Mouse (Mus musculus): Measurements from ENCODE around the gene Sh3rf1.

Sh3rf1 gene

GRCm38 (mm10) chr8:61286394-61286793 lies 62.7 kb downstream of the Sh3rf1 start:
- DNase-seq (ENCODE audit: low spot score in 2 of 2), result no peak

GRCm38 (mm10) chr8:61286795-61287385 lies 63.2 kb downstream of the Sh3rf1 start:
- no peak for DNase-seq (ENCODE audit: low spot score in 2 of 2)

- no peak for DNase-seq (ENCODE audit: low spot score in 2 of 2)
Observed at GRCm38 (mm10) chr8:61288006-61288566, 64.4 kb downstream of the Sh3rf1 start.

- DNase-seq (ENCODE audit: low spot score in 2 of 2), result no peak
Observed at GRCm38 (mm10) chr8:61288676-61289075, 65.0 kb downstream of the Sh3rf1 start.

- no peak for DNase-seq (ENCODE audit: low spot score in 2 of 2)
Observed at GRCm38 (mm10) chr8:61295040-61295439, 71.4 kb downstream of the Sh3rf1 start.

GRCm38 (mm10) chr8:61295441-61295840 lies 71.8 kb downstream of the Sh3rf1 start:
- DNase-seq (ENCODE audit: low spot score in 2 of 2), result no peak

GRCm38 (mm10) chr8:61298828-61299227 lies 75.2 kb downstream of the Sh3rf1 start:
- no peak for DNase-seq (ENCODE audit: low spot score in 2 of 2)

GRCm38 (mm10) chr8:61301298-61302028 lies 77.8 kb downstream of the Sh3rf1 start:
- no peak for DNase-seq (ENCODE audit: low spot score in 2 of 2)

GRCm38 (mm10) chr8:61302029-61302368 lies 78.3 kb downstream of the Sh3rf1 start:
- DNase-seq (ENCODE audit: low spot score in 2 of 2), result no peak

- no peak for DNase-seq (ENCODE audit: low spot score in 2 of 2)
Observed at GRCm38 (mm10) chr8:61305451-61306070, 81.9 kb downstream of the Sh3rf1 start.

GRCm38 (mm10) chr8:61306501-61307112 lies 82.9 kb downstream of the Sh3rf1 start:
- DNase-seq (ENCODE audit: low spot score in 2 of 2), result peak; percentile 35 to 39

- no peak for DNase-seq (ENCODE audit: low spot score in 2 of 2)
Observed at GRCm38 (mm10) chr8:61308896-61309295, 85.2 kb downstream of the Sh3rf1 start.

- no peak for DNase-seq (ENCODE audit: low spot score in 2 of 2)
Observed at GRCm38 (mm10) chr8:61309530-61310402, 86.1 kb downstream of the Sh3rf1 start.

- no peak for DNase-seq (ENCODE audit: low spot score in 2 of 2)
Observed at GRCm38 (mm10) chr8:61310403-61310871, 86.8 kb downstream of the Sh3rf1 start.

- no peak for DNase-seq (ENCODE audit: low spot score in 2 of 2)
Observed at GRCm38 (mm10) chr8:61313016-61313415, 89.3 kb downstream of the Sh3rf1 start.

- no peak for DNase-seq (ENCODE audit: low spot score in 2 of 2)
Observed at GRCm38 (mm10) chr8:61316012-61316767, 92.5 kb downstream of the Sh3rf1 start.

- DNase-seq (ENCODE audit: low spot score in 2 of 2), result no peak
Observed at GRCm38 (mm10) chr8:61316813-61317534, 93.3 kb downstream of the Sh3rf1 start.

GRCm38 (mm10) chr8:61317535-61318136 lies 94.0 kb downstream of the Sh3rf1 start:
- DNase-seq (ENCODE audit: low spot score in 2 of 2), result no peak

- no peak for DNase-seq (ENCODE audit: low spot score in 2 of 2)
Observed at GRCm38 (mm10) chr8:61321216-61321615, 97.5 kb downstream of the Sh3rf1 start.

Measured in frontal cortex, postnatal 25 days (tissue).